In the genomic region with DNA sequence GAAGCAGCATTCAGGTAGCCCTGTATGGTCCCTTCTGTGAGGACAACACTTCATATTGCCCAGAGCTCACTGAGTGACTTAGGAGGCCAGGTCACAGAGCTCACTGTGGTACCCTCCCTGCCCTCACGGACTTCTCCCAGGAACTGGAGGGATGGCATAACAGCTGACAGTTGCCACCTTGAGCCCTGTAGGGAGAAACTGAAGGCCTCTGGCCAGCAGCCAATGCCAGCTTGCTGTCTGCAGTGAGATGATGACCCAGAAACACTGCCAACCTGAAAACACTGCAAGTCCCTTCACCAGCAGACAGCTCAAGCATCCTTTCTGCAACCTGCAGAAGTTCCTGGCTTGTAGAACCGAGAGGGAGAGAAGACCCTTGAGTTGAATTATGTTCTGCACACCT, we compare ENCODE assay signal across 19 mouse cellular contexts. TPM values are rescaled to one million over a fixed set of nuclear protein-coding genes. Genes with fewer than 3 reads are reported as not detected.
DNase-seq lines count a peak whose midpoint lies in the region; ATAC-seq lines count a peak whose summit lies in the region.
"Had no signal": no experiment of that assay in that cellular context is flagged by ENCODE, and none has a peak within 500 bp of the region (broad histone marks: within the 10 kb centered on the region; RNA-seq: fewer than 3 reads in every experiment).

No protein-coding gene starts in this region.

- H3K27me3 ChIP-seq in kidney, embryonic 16.5 days (ENCODE audit: insufficient read depth, low read length): no peaks in the 10 kb centered on the region
- H3K27me3 ChIP-seq: heart, embryonic 13.5 days; kidney, embryonic 15.5 days; limb, embryonic 15.5 days; midbrain, embryonic 12.5 days had no signal

- H3K9ac ChIP-seq in kidney, embryonic 16.5 days (replicated peaks; ENCODE audit: low read length): no peak overlapping the region
- H3K9ac ChIP-seq: heart, embryonic 13.5 days; kidney, embryonic 15.5 days; limb, embryonic 15.5 days; liver, postnatal 0 days; midbrain, embryonic 12.5 days had no signal

- H3K4me3 ChIP-seq in kidney, embryonic 16.5 days (ENCODE audit: low read length): no peak overlapping the region
- H3K4me3 ChIP-seq: heart, embryonic 13.5 days; kidney, embryonic 15.5 days; limb, embryonic 15.5 days; midbrain, embryonic 12.5 days had no signal

- peaks cover 45% of the 10 kb centered on the region for H3K4me1 ChIP-seq in kidney, embryonic 16.5 days (ENCODE audit: insufficient read depth, low read length)

- H3K9me3 ChIP-seq in kidney, embryonic 16.5 days (ENCODE audit: low read length): no peaks in the 10 kb centered on the region
- H3K9me3 ChIP-seq: heart, embryonic 13.5 days; kidney, embryonic 15.5 days; limb, embryonic 15.5 days; midbrain, embryonic 12.5 days had no signal

- H3K36me3 ChIP-seq in kidney, embryonic 16.5 days (ENCODE audit: insufficient read depth, low read length): no peaks in the 10 kb centered on the region
- H3K36me3 ChIP-seq: midbrain, embryonic 12.5 days had no signal

- WGBS in kidney, embryonic 16.5 days: 60% methylated on average over 2 of the region's 2 CpGs

- no peak overlapping the region for H3K27ac ChIP-seq in kidney, embryonic 16.5 days (ENCODE audit: low read length)
- H3K27ac ChIP-seq: heart, embryonic 13.5 days; kidney, embryonic 15.5 days; limb, embryonic 15.5 days; macrophage; midbrain, embryonic 12.5 days had no signal

- ATAC-seq in kidney, embryonic 16.5 days (ENCODE audit: low FRiP score, low TSS enrichment): no peak
- ATAC-seq: CD4-positive, CD25-positive, alpha-beta regulatory T cell, adult 4 months; forebrain, embryonic 14.5 days; liver, postnatal 0 days had no signal

- no peak overlapping the region for H3K4me2 ChIP-seq in kidney, embryonic 16.5 days (replicated peaks; ENCODE audit: low read depth, low read length)
- H3K4me2 ChIP-seq: heart, embryonic 13.5 days; kidney, embryonic 15.5 days; limb, embryonic 15.5 days; midbrain, embryonic 12.5 days had no signal

- intact Hi-C loops in left cerebral cortex, postnatal 25 days (cut with DNase I): loop anchor here (5.0 to 10.0 kb wide), 2 partner anchors 279 to 306 kb away; a partner anchor contains a TSS

- peak; percentile 7 for DNase-seq in kidney, adult 18-20 months
- DNase-seq in adrenal gland, postnatal 10 days: peak; percentile 85
- DNase-seq in cerebellum, adult 11-12 months: peak; percentile 91
- peak; percentile 82 to 85 for DNase-seq in cerebellum, postnatal 36 days
- no peak for DNase-seq in thymus, postnatal 36 days
- no peak for DNase-seq in left cerebral cortex, postnatal 25 days (ENCODE audit: low spot score in 2 of 2)
- DNase-seq: embryo, embryonic 11 days; heart, postnatal 4 days; liver, postnatal 0 days; right cerebral cortex, postnatal 25 days; thymus, adult 2 months had no signal

RNA-seq across cellular contexts. Expression of a gene that starts 20.5 kb away (rescaled TPM):
- polyA plus RNA-seq in kidney, embryonic 16.5 days (2015; fragmentation: Nextera tagmentation; extraction: Ambion mirVana): 12.7 and 13.3 TPM in 2 replicates
- 10 to 100 TPM; 19.9 to 31.0 TPM for total RNA-seq in adrenal gland, postnatal 10 days (2021)
- total RNA-seq in left cerebral cortex, postnatal 25 days (2021): 10 to 100 TPM; 64.8 to 75.2 TPM

Comparison
In these comparisons a context has a peak if more than half of its experiments do, and no peak if none do; other contexts are left out.
1. DNase-seq: peak in kidney, adult 18-20 months (single experiment), adrenal gland, postnatal 10 days (single experiment), cerebellum, adult 11-12 months (single experiment) and cerebellum, postnatal 36 days (2 of 2); none in thymus, postnatal 36 days (0 of 2) and left cerebral cortex, postnatal 25 days (0 of 2).